Mouse (Mus musculus): ENCODE data around the gene Arhgap15. TPM values are rescaled to one million over a fixed set of nuclear protein-coding genes. Genes with fewer than 3 reads are reported as not detected.

Gene Arhgap15
- polyA plus RNA-seq, 1 experiment from 2014 or later = 0.41 TPM

DNA sequence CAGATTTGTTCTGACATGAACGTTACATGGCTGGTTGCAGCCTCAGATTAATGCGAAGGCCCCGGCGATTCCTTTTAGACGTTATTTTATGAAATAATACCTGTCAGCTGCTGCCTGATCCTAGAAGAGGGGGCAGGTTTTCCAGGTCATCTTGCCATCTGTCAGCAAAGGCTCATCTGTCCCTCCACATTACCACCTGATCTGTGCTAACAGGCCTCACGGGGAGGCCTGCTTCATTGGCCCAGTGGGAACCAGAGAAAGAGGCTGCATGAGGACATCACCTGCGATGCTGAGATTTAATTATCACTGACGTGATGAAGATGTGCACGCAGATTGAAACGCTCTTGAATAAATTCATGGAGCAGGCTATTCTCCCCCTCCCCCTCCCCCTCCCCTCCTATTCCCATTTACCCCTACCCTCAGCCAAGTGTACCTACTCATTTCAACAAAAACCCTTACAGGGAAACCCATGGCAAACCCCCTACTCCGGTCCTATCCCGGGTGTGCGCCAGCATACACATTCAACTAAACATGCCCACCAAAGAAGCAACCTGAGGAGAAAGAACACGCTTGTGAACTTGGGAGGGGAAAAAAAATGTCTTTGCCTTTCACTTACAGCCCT, 268.9 kb downstream of the Arhgap15 start:
- no peak overlapping the region for H3K27ac ChIP-seq (ENCODE audit: low read depth, low read length)
- no peaks in the 10 kb centered on the region for H3K9me3 ChIP-seq (ENCODE audit: control insufficient read depth, low read length)
- 76% methylated on average over 14 of the region's 14 CpGs for WGBS
- no peaks in the 10 kb centered on the region for H3K27me3 ChIP-seq (ENCODE audit: control insufficient read depth, insufficient read depth, low read length)
- H3K36me3 ChIP-seq (ENCODE audit: control insufficient read depth, insufficient read depth, low read length) = no peaks in the 10 kb centered on the region
- H3K9ac ChIP-seq (ENCODE audit: low read length) = no peak overlapping the region
- peak; percentile 28 for DNase-seq (ENCODE audit: low spot score)
- H3K4me1 ChIP-seq (ENCODE audit: control insufficient read depth, insufficient read depth, low read length) = no peaks in the 10 kb centered on the region
- H3K4me3 ChIP-seq (ENCODE audit: low read depth, low read length) = no peak overlapping the region
- H3K4me2 ChIP-seq (ENCODE audit: low read depth) = no peak overlapping the region
- ATAC-seq (ENCODE audit: insufficient read depth, low FRiP score, low TSS enrichment) = peak; percentile 53

DNA sequence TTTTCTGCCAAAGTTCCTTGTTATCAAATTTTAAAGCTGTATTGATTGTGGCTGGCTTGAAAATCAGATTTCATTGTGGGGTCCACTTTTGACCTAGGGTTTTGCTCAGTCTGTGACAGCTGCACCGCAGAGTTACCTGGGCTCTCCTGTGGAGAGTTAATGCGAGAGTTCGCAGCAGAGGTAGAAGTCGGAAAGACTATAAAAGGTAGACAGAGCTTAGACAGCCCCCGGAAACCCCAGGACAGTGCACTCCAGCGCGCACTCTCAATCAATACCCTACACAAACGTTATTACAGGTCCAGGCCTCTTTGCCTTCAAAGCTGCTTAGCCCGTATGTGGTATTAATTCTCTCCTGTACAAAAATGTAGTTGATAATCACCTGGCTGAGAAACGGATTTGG, 269.4 kb downstream of the Arhgap15 start:
- no peaks in the 10 kb centered on the region for H3K9me3 ChIP-seq (ENCODE audit: control insufficient read depth, low read length)
- WGBS = 83% methylated on average over 10 of the region's 10 CpGs
- ATAC-seq (ENCODE audit: insufficient read depth, low FRiP score, low TSS enrichment) (no peak), DNase-seq (ENCODE audit: low spot score) (no peak)
- H3K27ac ChIP-seq (ENCODE audit: low read depth, low read length) = no peak overlapping the region
- H3K4me1 ChIP-seq (ENCODE audit: control insufficient read depth, insufficient read depth, low read length) = no peaks in the 10 kb centered on the region
- H3K9ac ChIP-seq (ENCODE audit: low read length) = no peak overlapping the region
- no peak overlapping the region for H3K4me2 ChIP-seq (ENCODE audit: low read depth)
- no peaks in the 10 kb centered on the region for H3K27me3 ChIP-seq (ENCODE audit: control insufficient read depth, insufficient read depth, low read length)
- H3K4me3 ChIP-seq (ENCODE audit: low read depth, low read length) = no peak overlapping the region
- H3K36me3 ChIP-seq (ENCODE audit: control insufficient read depth, insufficient read depth, low read length) = no peaks in the 10 kb centered on the region

DNA sequence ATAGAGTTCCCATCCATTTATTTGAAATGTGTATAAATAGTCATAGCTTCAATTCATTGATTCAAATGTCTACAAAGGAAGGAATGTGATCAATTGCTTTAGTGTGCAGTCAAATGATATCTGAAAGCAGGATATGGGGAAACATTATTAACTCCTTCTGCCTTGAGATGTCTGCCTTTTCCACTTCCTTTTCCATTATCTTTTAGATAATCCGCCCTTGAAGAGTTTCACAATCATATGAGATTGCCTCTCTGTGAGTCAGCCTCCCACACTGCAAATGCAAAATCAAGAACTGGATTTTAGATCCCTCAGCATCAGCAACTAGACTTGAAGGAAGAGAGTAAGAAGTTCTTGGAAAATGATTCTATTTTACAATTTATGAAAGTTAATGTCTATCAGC, 276.1 kb downstream of the Arhgap15 start:
- no peak overlapping the region for H3K27ac ChIP-seq (ENCODE audit: low read depth, low read length)
- DNase-seq (ENCODE audit: low spot score) = no peak
- no peak overlapping the region for H3K9ac ChIP-seq (ENCODE audit: low read length)
- H3K36me3 ChIP-seq (ENCODE audit: control insufficient read depth, insufficient read depth, low read length) = no peaks in the 10 kb centered on the region
- H3K4me3 ChIP-seq (ENCODE audit: low read depth, low read length) = no peak overlapping the region
- WGBS = 79% methylated on average over 1 of the region's 1 CpGs
- H3K4me1 ChIP-seq (ENCODE audit: control insufficient read depth, insufficient read depth, low read length) = no peaks in the 10 kb centered on the region
- H3K9me3 ChIP-seq (ENCODE audit: control insufficient read depth, low read length) = no peaks in the 10 kb centered on the region
- H3K27me3 ChIP-seq (ENCODE audit: control insufficient read depth, insufficient read depth, low read length) = no peaks in the 10 kb centered on the region
- H3K4me2 ChIP-seq (ENCODE audit: low read depth) = no peak overlapping the region
- no peak for ATAC-seq (ENCODE audit: insufficient read depth, low FRiP score, low TSS enrichment)

DNA sequence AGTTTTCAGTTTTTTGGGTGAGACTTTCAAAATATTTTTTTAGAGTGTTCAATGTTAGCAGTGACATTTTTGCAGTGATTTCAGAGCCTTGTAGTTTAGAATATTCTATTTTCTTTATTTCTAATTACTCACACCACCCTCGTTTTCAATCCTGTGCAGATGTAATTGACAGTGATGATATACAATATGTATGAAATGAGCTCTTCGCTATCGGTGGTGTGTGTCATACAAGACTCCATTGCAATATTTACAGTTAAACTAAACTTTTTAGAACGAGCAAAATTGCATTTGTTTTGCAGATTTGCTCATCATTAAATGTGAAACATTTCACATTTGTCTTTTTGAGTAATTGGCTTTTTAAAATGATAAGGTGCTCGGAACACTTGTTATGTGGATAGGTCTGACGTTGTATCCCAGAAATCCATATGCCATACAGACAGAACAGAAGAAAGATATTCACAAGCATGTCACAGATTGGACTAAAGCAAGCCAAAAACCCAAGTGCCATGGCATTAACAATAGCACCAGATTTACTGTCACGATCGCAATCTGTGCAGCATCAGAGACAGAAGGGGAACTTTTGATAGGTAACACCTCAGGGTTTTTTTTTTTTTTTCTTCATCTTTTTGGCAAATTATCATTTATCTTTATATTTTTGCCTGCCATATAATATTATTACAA, 280.6 kb downstream of the Arhgap15 start:
- Histone ChIP-seq H3K27ac (ENCODE audit: low read depth, low read length) (no peak overlapping the region), H3K4me1 (ENCODE audit: control insufficient read depth, insufficient read depth, low read length) (no peaks in the 10 kb centered on the region), H3K4me3 (ENCODE audit: low read depth, low read length) (no peak overlapping the region), H3K27me3 (ENCODE audit: control insufficient read depth, insufficient read depth, low read length) (no peaks in the 10 kb centered on the region), H3K4me2 (ENCODE audit: low read depth) (no peak overlapping the region), H3K36me3 (ENCODE audit: control insufficient read depth, insufficient read depth, low read length) (no peaks in the 10 kb centered on the region), H3K9me3 (ENCODE audit: control insufficient read depth, low read length) (no peaks in the 10 kb centered on the region), H3K9ac (ENCODE audit: low read length) (no peak overlapping the region)
- ATAC-seq (ENCODE audit: insufficient read depth, low FRiP score, low TSS enrichment) (no peak), DNase-seq (ENCODE audit: low spot score) (no peak)
- WGBS = 90% methylated on average over 8 of the region's 8 CpGs

- Histone ChIP-seq H3K4me1 (ENCODE audit: control insufficient read depth, insufficient read depth, low read length) (no peaks in the 10 kb centered on the region), H3K27ac (ENCODE audit: low read depth, low read length) (no peak overlapping the region), H3K4me2 (ENCODE audit: low read depth) (no peak overlapping the region), H3K4me3 (ENCODE audit: low read depth, low read length) (no peak overlapping the region), H3K9ac (ENCODE audit: low read length) (no peak overlapping the region), H3K36me3 (ENCODE audit: control insufficient read depth, insufficient read depth, low read length) (no peaks in the 10 kb centered on the region), H3K27me3 (ENCODE audit: control insufficient read depth, insufficient read depth, low read length) (no peaks in the 10 kb centered on the region), H3K9me3 (ENCODE audit: control insufficient read depth, low read length) (no peaks in the 10 kb centered on the region)
- DNase-seq (ENCODE audit: low spot score) (no peak), ATAC-seq (ENCODE audit: insufficient read depth, low FRiP score, low TSS enrichment) (no peak)
- 94% methylated on average over 10 of the region's 10 CpGs for WGBS
Observed at GRCm38 (mm10) chr2:44029865-44030264, 281.2 kb downstream of the Arhgap15 start.

DNA sequence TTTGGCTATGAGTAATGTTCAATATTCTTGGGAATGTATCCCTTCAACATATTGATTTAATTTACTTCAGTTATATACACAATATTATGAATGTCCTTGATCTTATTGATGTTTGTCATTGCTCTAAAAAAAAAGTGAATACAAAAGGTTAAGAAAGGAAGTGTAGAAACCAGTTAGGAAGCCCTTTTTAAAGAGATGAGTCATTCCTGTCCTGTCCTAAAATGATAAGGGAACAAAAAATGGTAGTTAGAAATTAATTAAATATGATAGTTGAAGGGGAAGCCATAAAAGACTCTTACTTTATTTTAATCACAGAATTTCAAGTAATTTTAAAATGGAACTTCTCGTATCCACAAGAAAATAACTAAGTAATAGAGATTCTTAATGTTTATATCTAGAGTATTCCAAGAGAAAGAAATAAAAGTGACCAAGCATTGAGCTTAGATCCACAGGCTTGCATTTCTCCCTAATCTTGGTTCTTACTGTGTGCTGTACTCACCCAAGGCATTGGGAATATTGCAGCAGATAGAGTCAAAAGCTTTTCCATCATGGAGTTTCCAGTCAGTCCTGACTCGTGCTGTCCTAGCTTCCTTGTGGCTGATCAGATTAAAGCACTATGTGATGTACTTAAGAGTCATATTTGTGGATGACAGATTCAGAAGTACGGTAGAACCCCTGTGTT, 291.0 kb downstream of the Arhgap15 start:
- DNase-seq (ENCODE audit: low spot score) = no peak
- Histone ChIP-seq H3K9me3 (ENCODE audit: control insufficient read depth, low read length) (no peaks in the 10 kb centered on the region), H3K36me3 (ENCODE audit: control insufficient read depth, insufficient read depth, low read length) (no peaks in the 10 kb centered on the region), H3K27me3 (ENCODE audit: control insufficient read depth, insufficient read depth, low read length) (no peaks in the 10 kb centered on the region), H3K4me2 (ENCODE audit: low read depth) (no peak overlapping the region), H3K9ac (ENCODE audit: low read length) (no peak overlapping the region), H3K27ac (ENCODE audit: low read depth, low read length) (no peak overlapping the region), H3K4me3 (ENCODE audit: low read depth, low read length) (no peak overlapping the region), H3K4me1 (ENCODE audit: control insufficient read depth, insufficient read depth, low read length) (no peaks in the 10 kb centered on the region)
- 88% methylated on average over 3 of the region's 3 CpGs for WGBS
- ATAC-seq (ENCODE audit: insufficient read depth, low FRiP score, low TSS enrichment) = no peak

GRCm38 (mm10) chr2:44044088-44044487, 295.5 kb downstream of the Arhgap15 start:
- WGBS = 74% methylated on average over 2 of the region's 2 CpGs

GRCm38 (mm10) chr2:44044634-44045033, 296.0 kb downstream of the Arhgap15 start:
- DNase-seq (ENCODE audit: low spot score) = no peak
- no peaks in the 10 kb centered on the region for H3K27me3 ChIP-seq (ENCODE audit: control insufficient read depth, insufficient read depth, low read length)
- H3K27ac ChIP-seq (ENCODE audit: low read depth, low read length) = no peak overlapping the region
- no peak overlapping the region for H3K4me2 ChIP-seq (ENCODE audit: low read depth)
- no peaks in the 10 kb centered on the region for H3K9me3 ChIP-seq (ENCODE audit: control insufficient read depth, low read length)
- 93% methylated on average over 1 of the region's 1 CpGs for WGBS
- ATAC-seq (ENCODE audit: insufficient read depth, low FRiP score, low TSS enrichment) = no peak
- no peak overlapping the region for H3K4me3 ChIP-seq (ENCODE audit: low read depth, low read length)
- no peaks in the 10 kb centered on the region for H3K4me1 ChIP-seq (ENCODE audit: control insufficient read depth, insufficient read depth, low read length)
- no peaks in the 10 kb centered on the region for H3K36me3 ChIP-seq (ENCODE audit: control insufficient read depth, insufficient read depth, low read length)
- H3K9ac ChIP-seq (ENCODE audit: low read length) = no peak overlapping the region

More at GRCm38 (mm10) chr2:44044088-44044487, 295.5 kb downstream of the Arhgap15 start:
- no peak overlapping the region for H3K27ac ChIP-seq (ENCODE audit: low read depth, low read length)
- H3K4me2 ChIP-seq (ENCODE audit: low read depth) = no peak overlapping the region
- H3K36me3 ChIP-seq (ENCODE audit: control insufficient read depth, insufficient read depth, low read length) = no peaks in the 10 kb centered on the region
- H3K4me3 ChIP-seq (ENCODE audit: low read depth, low read length) = no peak overlapping the region
- H3K9ac ChIP-seq (ENCODE audit: low read length) = no peak overlapping the region
- H3K27me3 ChIP-seq (ENCODE audit: control insufficient read depth, insufficient read depth, low read length) = no peaks in the 10 kb centered on the region
- H3K4me1 ChIP-seq (ENCODE audit: control insufficient read depth, insufficient read depth, low read length) = no peaks in the 10 kb centered on the region
- no peak for DNase-seq (ENCODE audit: low spot score)
- no peaks in the 10 kb centered on the region for H3K9me3 ChIP-seq (ENCODE audit: control insufficient read depth, low read length)
- ATAC-seq (ENCODE audit: insufficient read depth, low FRiP score, low TSS enrichment) = no peak

DNA sequence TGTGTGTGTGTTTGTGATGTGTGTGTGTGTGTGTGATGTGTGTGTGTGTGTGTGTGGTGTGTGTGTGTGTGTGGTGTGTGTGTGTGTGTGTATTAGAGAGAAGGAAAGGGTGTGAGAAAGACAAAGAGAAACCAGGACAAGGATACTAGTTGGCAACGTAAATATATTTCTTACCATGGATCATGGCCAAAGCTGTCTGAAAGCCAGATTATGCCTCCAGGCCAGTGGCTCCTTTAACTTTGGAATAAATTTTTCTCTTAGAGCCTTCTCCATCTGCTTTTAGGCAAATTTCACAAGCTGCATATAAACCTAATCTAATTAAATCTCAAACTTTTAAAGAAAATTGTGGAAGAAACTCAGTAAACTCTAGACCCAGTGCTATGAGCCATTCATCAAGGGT, 296.6 kb downstream of the Arhgap15 start:
- ATAC-seq (ENCODE audit: insufficient read depth, low FRiP score, low TSS enrichment) (no peak), DNase-seq (ENCODE audit: low spot score) (no peak)
- H3K4me2 ChIP-seq (ENCODE audit: low read depth) = no peak overlapping the region
- H3K36me3 ChIP-seq (ENCODE audit: control insufficient read depth, insufficient read depth, low read length) = no peaks in the 10 kb centered on the region
- H3K4me3 ChIP-seq (ENCODE audit: low read depth, low read length) = no peak overlapping the region
- H3K4me1 ChIP-seq (ENCODE audit: control insufficient read depth, insufficient read depth, low read length) = no peaks in the 10 kb centered on the region
- no peaks in the 10 kb centered on the region for H3K27me3 ChIP-seq (ENCODE audit: control insufficient read depth, insufficient read depth, low read length)
- no peak overlapping the region for H3K27ac ChIP-seq (ENCODE audit: low read depth, low read length)
- H3K9ac ChIP-seq (ENCODE audit: low read length) = no peak overlapping the region
- WGBS = 91% methylated on average over 1 of the region's 1 CpGs
- H3K9me3 ChIP-seq (ENCODE audit: control insufficient read depth, low read length) = no peaks in the 10 kb centered on the region

Data from neural tube, embryonic 11.5 days (tissue).